Mouse (Mus musculus) lung, adult 18-20 months (tissue): Measurements from ENCODE around the gene Mettl14.

Experiments used
- DNase-seq, 2 experiments: peaks; one replicate each; pipeline ENCODE4 v3.0.0; 2022; ENCODE audit warnings: mixed read lengths in 2 of 2

Mettl14 gene

GRCm38 (mm10) chr3:123356377-123356991 lies 29.4 kb downstream of the Mettl14 start:
- no peak for DNase-seq

- no peak for DNase-seq
These were observed 31.5 kb downstream of the Mettl14 start for GRCm38 (mm10) chr3:123354388-123354787.

GRCm38 (mm10) chr3:123353661-123354060 lies 32.2 kb downstream of the Mettl14 start:
- DNase-seq = no peak

- peak in 1 of 2 experiments; percentile 15 for DNase-seq
These were observed 32.7 kb downstream of the Mettl14 start for GRCm38 (mm10) chr3:123353183-123353582.

- no peak for DNase-seq
These were observed 34.4 kb downstream of the Mettl14 start for GRCm38 (mm10) chr3:123351519-123351918.

GRCm38 (mm10) chr3:123350602-123351001 lies 35.3 kb downstream of the Mettl14 start:
- DNase-seq = no peak

GRCm38 (mm10) chr3:123348080-123348802 lies 37.7 kb downstream of the Mettl14 start:
- no peak for DNase-seq

GRCm38 (mm10) chr3:123343690-123344089 lies 42.2 kb downstream of the Mettl14 start:
- DNase-seq = no peak

- no peak for DNase-seq
These were observed 44.9 kb downstream of the Mettl14 start for GRCm38 (mm10) chr3:123341049-123341448.

GRCm38 (mm10) chr3:123338666-123339195 lies 47.2 kb downstream of the Mettl14 start:
- peak in 1 of 2 experiments; percentile 21 for DNase-seq

GRCm38 (mm10) chr3:123337853-123338252 lies 48.1 kb downstream of the Mettl14 start:
- no peak for DNase-seq

GRCm38 (mm10) chr3:123336951-123337350 lies 49.0 kb downstream of the Mettl14 start:
- no peak for DNase-seq

GRCm38 (mm10) chr3:123336455-123336854 lies 49.5 kb downstream of the Mettl14 start:
- DNase-seq = no peak

GRCm38 (mm10) chr3:123335480-123335879 lies 50.4 kb downstream of the Mettl14 start:
- peak in 1 of 2 experiments; percentile 38 for DNase-seq

- no peak for DNase-seq
These were observed 51.0 kb downstream of the Mettl14 start for GRCm38 (mm10) chr3:123334947-123335346.

GRCm38 (mm10) chr3:123333055-123333424 lies 52.9 kb downstream of the Mettl14 start:
- DNase-seq = peak; percentile 68 to 70

- no peak for DNase-seq
These were observed 53.4 kb downstream of the Mettl14 start for GRCm38 (mm10) chr3:123332330-123333054.

GRCm38 (mm10) chr3:123330221-123330620 lies 55.7 kb downstream of the Mettl14 start:
- no peak for DNase-seq

- peak; percentile 70 to 77 for DNase-seq
These were observed 56.7 kb downstream of the Mettl14 start for GRCm38 (mm10) chr3:123329251-123329650.

- DNase-seq = no peak
These were observed 61.6 kb downstream of the Mettl14 start for GRCm38 (mm10) chr3:123324326-123324725.

GRCm38 (mm10) chr3:123322147-123322546 lies 63.8 kb downstream of the Mettl14 start:
- DNase-seq = peak in 1 of 2 experiments; percentile 26

- peak; percentile 34 to 38 for DNase-seq
These were observed 64.3 kb downstream of the Mettl14 start for GRCm38 (mm10) chr3:123321612-123322011.

GRCm38 (mm10) chr3:123320341-123320740 lies 65.6 kb downstream of the Mettl14 start:
- DNase-seq = no peak
